Mouse (Mus musculus) liver, embryonic 14.5 days (tissue): Measurements from ENCODE around the gene Wasf1. TPM values are rescaled to one million over a fixed set of nuclear protein-coding genes. Genes with fewer than 3 reads are reported as not detected.

Experiments
- ATAC-seq: fragments of 200-750 bp; cut with Nextera tagmentation; 2 replicates; pipeline ENCODE4 v1.8.0; 2017; ENCODE audit warnings: moderate number of reproducible peaks, mild to moderate bottlenecking, moderate library complexity; ENCODE audit not compliant: insufficient read depth
- DNase-seq, 3 experiments: peaks; one replicate each; pipeline ENCODE4 v3.0.0-alpha.2; 2012 to 2013; ENCODE audit warnings: low read depth in 3 of 3, low spot score in 3 of 3
- H3K27ac ChIP-seq: fragments of 300-500 bp; sonication (generic); 2 replicates; pipeline ENCODE4 v1.5.1; 2014; ENCODE audit warnings: moderate library complexity, mild to moderate bottlenecking, control low read depth, inconsistent platforms
- H3K27me3 ChIP-seq: fragments of 300-500 bp; sonication (generic); 2 replicates; pipeline ENCODE4 v1.6.1; 2014; ENCODE audit warnings: mild to moderate bottlenecking, low read length, moderate library complexity; ENCODE audit not compliant: control insufficient read depth, insufficient read depth
- H3K36me3 ChIP-seq: fragments of 300-500 bp; sonication (generic); replicated peaks from 2 replicates; pipeline ENCODE4 v1.6.1; 2014; ENCODE audit warnings: low read depth; ENCODE audit not compliant: control insufficient read depth, insufficient read depth
- H3K4me1 ChIP-seq, 2 experiments: fragments of 200-500 bp in 1 of 2; fragments of 300-500 bp in 1 of 2; sonication (generic) in 1 of 2; replicated peaks; 2 replicates each; pipeline ENCODE4 v1.6.1; 2012 to 2014; ENCODE audit warnings: antibody characterized with exemption in 1 of 2, inconsistent platforms in 1 of 2, low read length in 1 of 2; ENCODE audit not compliant: control insufficient read depth in 2 of 2, insufficient read depth in 2 of 2
- H3K4me2 ChIP-seq: fragments of 300-500 bp; sonication (generic); 2 replicates; pipeline ENCODE4 v1.6.1; 2014; ENCODE audit warnings: low read depth, mild to moderate bottlenecking, control low read depth, moderate library complexity
- H3K4me3 ChIP-seq, 2 experiments: fragments of 200-500 bp in 1 of 2; fragments of 300-500 bp in 1 of 2; sonication (generic) in 1 of 2; 2 replicates each; pipeline ENCODE4 v1.5.1; 2012 to 2014; ENCODE audit warnings: low read depth in 2 of 2, low read length in 2 of 2, mild to moderate bottlenecking in 2 of 2, control low read depth in 1 of 2, inconsistent platforms in 1 of 2, moderate library complexity in 1 of 2; ENCODE audit not compliant: insufficient read depth in 1 of 2
- H3K9ac ChIP-seq: fragments of 300-500 bp; sonication (generic); replicated peaks from 2 replicates; pipeline ENCODE4 v1.6.1; 2014; ENCODE audit warnings: mild to moderate bottlenecking, control low read depth, moderate library complexity
- H3K9me3 ChIP-seq: fragments of 300-500 bp; sonication (generic); 2 replicates; pipeline ENCODE4 v1.6.1; 2016; ENCODE audit warnings: low read length, mixed read lengths; ENCODE audit not compliant: control insufficient read depth
- CTCF ChIP-seq: IDR thresholded peaks from 2 replicates; pipeline ENCODE4 v1.5.1; 2016; ENCODE audit warnings: antibody characterized with exemption, low read depth, control low read depth
- EP300 ChIP-seq: IDR thresholded peaks from 2 replicates; pipeline ENCODE4 v1.6.1; 2016; ENCODE audit warnings: antibody characterized with exemption, low read depth
- whole genome bisulfite sequencing: fragments of 180-500 bp; shearing (Covaris S2); extraction: QIAGEN DNeasy Blood & Tissue Kit; methylation state at CpG from one replicate; pipeline ENCODE4 v1.1.7; 2014; ENCODE audit not compliant: insufficient replicate concordance; 5-methylcytosine and 5-hydroxymethylcytosine counted together
- polyA plus RNA-seq, 2 experiments: library from polyadenylated mRNA; depleted of rRNA in 1 of 2; stranded (reverse) in 1 of 2; unstranded in 1 of 2; fragments of >200 nt; fragmentation: Nextera tagmentation in 1 of 2; extraction: Ambion mirVana in 1 of 2; gene quantifications; 2 replicates each; pipeline versions ENCODE4 v1.2.1 to v1.2.3; 2012 to 2014

Wasf1 gene
- polyA plus RNA-seq, 2 experiments: 0.61 to 0.67 TPM

DNA sequence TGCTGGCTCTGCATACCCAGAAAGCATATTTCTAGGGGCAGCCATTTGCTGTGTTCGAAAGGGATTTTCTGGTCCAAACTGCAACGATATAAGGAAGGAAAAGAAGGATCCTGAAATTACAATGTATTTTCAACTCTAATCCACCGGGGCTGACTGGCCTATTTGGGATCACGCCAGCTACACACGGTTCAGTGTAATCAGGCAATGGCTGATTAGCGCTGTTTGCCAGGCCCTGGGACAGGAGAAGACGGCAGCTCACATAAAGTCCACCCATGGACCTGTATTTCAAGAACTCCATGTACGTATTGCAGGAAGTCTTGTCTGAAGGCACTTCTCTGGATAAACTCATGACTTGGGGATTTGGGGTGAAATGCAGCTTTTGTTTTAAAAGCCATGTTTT lies 25.7 kb upstream of the Wasf1 start:
- H3K27ac ChIP-seq: no peak overlapping the region
- DNase-seq (no peak), ATAC-seq (no peak)
- TF ChIP-seq CTCF: no peak
- TF ChIP-seq EP300: no peak
- no peaks in the 10 kb centered on the region for H3K36me3 ChIP-seq
- no peak overlapping the region for H3K4me3 ChIP-seq
- H3K27me3 ChIP-seq: no peaks in the 10 kb centered on the region
- no peak overlapping the region for H3K9ac ChIP-seq
- H3K4me2 ChIP-seq: no peak overlapping the region
- H3K4me1 ChIP-seq: no peaks in the 10 kb centered on the region
- WGBS: 75% methylated on average over 8 of the region's 8 CpGs
- H3K9me3 ChIP-seq: no peaks in the 10 kb centered on the region

- no peak overlapping the region for H3K9ac ChIP-seq
- no peak for ATAC-seq
- 86% methylated on average over 2 of the region's 2 CpGs for WGBS
These were observed 15.2 kb upstream of the Wasf1 start for GRCm38 (mm10) chr10:40868081-40868480.

GRCm38 (mm10) chr10:40871301-40871700 lies 12.0 kb upstream of the Wasf1 start:
- DNase-seq: no peak
- ATAC-seq: no peak
- peaks cover 0 to 3% of the 10 kb centered on the region in 2 experiments; a peak in 1 of 4 replicates for H3K4me1 ChIP-seq
- H3K27me3 ChIP-seq: no peaks in the 10 kb centered on the region
- H3K27ac ChIP-seq: no peak overlapping the region
- no peak overlapping the region for H3K4me2 ChIP-seq
- no peak overlapping the region for H3K4me3 ChIP-seq
- H3K36me3 ChIP-seq: no peaks in the 10 kb centered on the region
- H3K9me3 ChIP-seq: no peaks in the 10 kb centered on the region
- TF ChIP-seq CTCF (no peak), EP300 (no peak)
- no peak overlapping the region for H3K9ac ChIP-seq
- WGBS: 71% methylated on average over 2 of the region's 2 CpGs

More at GRCm38 (mm10) chr10:40868081-40868480, 15.2 kb upstream of the Wasf1 start:
- Histone ChIP-seq H3K4me3 (no peak overlapping the region), H3K27ac (no peak overlapping the region), H3K27me3 (no peaks in the 10 kb centered on the region), H3K4me1 (peaks cover 0 to 3% of the 10 kb centered on the region in 2 experiments; a peak in 1 of 4 replicates), H3K4me2 (no peak overlapping the region), H3K9me3 (no peaks in the 10 kb centered on the region), H3K36me3 (no peaks in the 10 kb centered on the region)
- DNase-seq: no peak
- TF ChIP-seq CTCF (no peak), EP300 (no peak)

- Histone ChIP-seq H3K9ac (no peak overlapping the region), H3K4me2 (no peak overlapping the region), H3K27me3 (no peaks in the 10 kb centered on the region), H3K9me3 (no peaks in the 10 kb centered on the region), H3K4me3 (no peak overlapping the region), H3K4me1 (peaks cover 0 to 3% of the 10 kb centered on the region in 2 experiments; a peak in 1 of 4 replicates), H3K27ac (no peak overlapping the region), H3K36me3 (no peaks in the 10 kb centered on the region)
- TF ChIP-seq CTCF: no peak
- no peak for TF ChIP-seq EP300
- WGBS: 39% methylated on average over 2 of the region's 2 CpGs
- DNase-seq: no peak
- no peak for ATAC-seq
These were observed 11.2 kb upstream of the Wasf1 start for GRCm38 (mm10) chr10:40872052-40872451.

- H3K27ac ChIP-seq: no peak overlapping the region
- H3K4me1 ChIP-seq: no peaks in the 10 kb centered on the region; a peak in 1 of 4 replicates
- ATAC-seq (no peak), DNase-seq (no peak)
- TF ChIP-seq EP300: no peak
- TF ChIP-seq CTCF: no peak
- H3K27me3 ChIP-seq: no peaks in the 10 kb centered on the region
- H3K9ac ChIP-seq: no peak overlapping the region
- no peak overlapping the region for H3K4me3 ChIP-seq
- H3K9me3 ChIP-seq: no peaks in the 10 kb centered on the region
- H3K4me2 ChIP-seq: no peak overlapping the region
- H3K36me3 ChIP-seq: no peaks in the 10 kb centered on the region
- 69% methylated on average over 3 of the region's 3 CpGs for whole genome bisulfite sequencing
These were observed 5.0 kb upstream of the Wasf1 start for GRCm38 (mm10) chr10:40878246-40878645.

DNA sequence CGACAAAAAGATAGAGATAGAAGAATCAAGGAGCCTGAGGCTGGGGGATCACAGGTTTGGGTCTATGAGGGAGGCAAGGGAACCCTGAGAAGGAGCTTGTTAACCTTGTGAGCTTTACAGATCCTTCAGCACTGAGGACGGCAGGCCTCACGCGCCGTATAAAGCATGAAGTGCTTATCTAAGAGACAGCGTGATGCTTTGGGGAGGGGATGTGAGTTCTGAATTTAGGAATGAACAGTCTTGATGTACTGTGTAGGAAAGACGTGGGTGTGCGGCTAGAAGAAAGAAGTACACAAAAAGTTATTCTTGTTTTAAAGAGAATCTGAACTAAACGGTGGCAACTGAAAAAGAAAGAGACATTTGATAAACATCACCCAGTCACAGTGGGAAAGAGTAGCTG lies 3.3 kb upstream of the Wasf1 start:
- Histone ChIP-seq H3K27me3 (peaks cover 15% of the 10 kb centered on the region), H3K4me3 (no peak overlapping the region), H3K27ac (no peak overlapping the region), H3K4me1 (no peaks in the 10 kb centered on the region; a peak in 1 of 4 replicates), H3K9ac (no peak overlapping the region), H3K4me2 (no peak overlapping the region), H3K36me3 (no peaks in the 10 kb centered on the region), H3K9me3 (no peaks in the 10 kb centered on the region)
- ATAC-seq (no peak), DNase-seq (no peak)
- WGBS: 77% methylated on average over 9 of the region's 9 CpGs
- TF ChIP-seq EP300: no peak
- TF ChIP-seq CTCF: no peak
